9 mouse cellular contexts compared by ENCODE assay signal in the genomic region with DNA sequence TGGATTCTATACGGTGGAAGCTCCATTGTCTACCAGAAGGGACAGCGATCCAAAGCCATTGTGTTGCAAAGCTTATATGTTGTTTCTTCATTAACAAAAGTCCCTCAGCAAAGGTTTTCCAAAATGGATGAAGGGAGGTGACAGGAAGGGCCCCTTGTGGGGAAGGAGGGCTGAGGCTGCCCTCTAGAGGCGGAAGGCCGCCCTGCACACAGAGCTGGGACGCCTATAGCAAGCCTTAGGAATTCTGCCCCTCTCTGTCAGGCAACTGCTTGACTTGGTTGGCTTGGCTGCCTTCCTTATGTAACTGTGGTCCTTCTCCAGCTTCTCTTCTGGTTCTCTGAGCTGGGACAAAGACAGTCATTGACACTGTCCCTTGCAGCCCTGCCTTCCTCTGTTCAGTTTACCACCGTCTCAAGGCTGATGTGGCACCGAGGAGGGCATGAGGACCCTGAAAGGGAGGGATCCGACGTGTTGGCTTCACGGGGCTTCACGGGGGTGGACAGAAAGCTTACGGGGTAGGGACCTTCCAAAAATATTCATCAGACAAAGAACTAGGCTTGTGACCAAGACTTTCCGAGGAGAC.
A peak's percentile ranks its signal among the peaks of the same experiment; 100 is the strongest.
DNase-seq lines count a peak whose midpoint lies in the region; ATAC-seq and TF ChIP-seq lines count a peak whose summit lies in the region.
"Had no signal": no experiment of that assay in that cellular context is flagged by ENCODE, and none has a peak within 500 bp of the region (broad histone marks: within the 10 kb centered on the region; RNA-seq: fewer than 3 reads in every experiment).

No protein-coding gene starts in this region.

- H3K4me3 ChIP-seq in forebrain, postnatal 0 days (ENCODE audit: low read depth, low read length), result no peak overlapping the region
- no peak overlapping the region for H3K4me3 ChIP-seq in intestine, embryonic 16.5 days (ENCODE audit: low read length)
- no peak overlapping the region for H3K4me3 ChIP-seq in limb, embryonic 11.5 days (ENCODE audit: low read depth, low read length)
- no peak overlapping the region for H3K4me3 ChIP-seq in neural tube, embryonic 11.5 days (ENCODE audit: low read depth, low read length)
- H3K4me3 ChIP-seq: liver, embryonic 15.5 days had no signal

- H3K9ac ChIP-seq in forebrain, postnatal 0 days, result no peak overlapping the region
- H3K9ac ChIP-seq in intestine, embryonic 16.5 days (ENCODE audit: low read depth, low read length), result no peak overlapping the region
- no peak overlapping the region for H3K9ac ChIP-seq in limb, embryonic 11.5 days (ENCODE audit: low read length)
- H3K9ac ChIP-seq in neural tube, embryonic 11.5 days (ENCODE audit: low read length), result no peak overlapping the region
- H3K9ac ChIP-seq: liver, embryonic 15.5 days had no signal

- no peak overlapping the region for H3K4me2 ChIP-seq in forebrain, postnatal 0 days (ENCODE audit: low read depth)
- H3K4me2 ChIP-seq in intestine, embryonic 16.5 days (ENCODE audit: low read depth, low read length), result no peak overlapping the region
- no peak overlapping the region for H3K4me2 ChIP-seq in limb, embryonic 11.5 days (ENCODE audit: low read depth, severe bottlenecking)
- no peak overlapping the region for H3K4me2 ChIP-seq in neural tube, embryonic 11.5 days (ENCODE audit: low read depth)
- H3K4me2 ChIP-seq: liver, embryonic 15.5 days had no signal

- WGBS in forebrain, postnatal 0 days, result 50% methylated on average over 13 of the region's 13 CpGs
- 63% methylated on average over 13 of the region's 13 CpGs for WGBS in intestine, embryonic 16.5 days
- 62% methylated on average over 13 of the region's 13 CpGs for WGBS in limb, embryonic 11.5 days
- WGBS in neural tube, embryonic 11.5 days, result 56% methylated on average over 13 of the region's 13 CpGs

- H3K36me3 ChIP-seq in forebrain, postnatal 0 days (ENCODE audit: insufficient read depth), result no peaks in the 10 kb centered on the region
- no peaks in the 10 kb centered on the region for H3K36me3 ChIP-seq in intestine, embryonic 16.5 days (ENCODE audit: control insufficient read depth, insufficient read depth, low read length)
- no peaks in the 10 kb centered on the region for H3K36me3 ChIP-seq in limb, embryonic 11.5 days (ENCODE audit: control insufficient read depth, insufficient read depth, low read length)
- no peaks in the 10 kb centered on the region for H3K36me3 ChIP-seq in neural tube, embryonic 11.5 days (ENCODE audit: control insufficient read depth, insufficient read depth, low read length)
- H3K36me3 ChIP-seq: liver, embryonic 15.5 days had no signal

- peak; percentile 17 for DNase-seq in spleen, adult 12 weeks (ENCODE audit: low spot score)
- DNase-seq in spleen, postnatal 36 days (ENCODE audit: low spot score in 2 of 2), result no peak
- DNase-seq in cerebellum, adult 11 months, result peak; percentile 16
- DNase-seq in forebrain, postnatal 0 days, result peak; percentile 56
- DNase-seq in limb, embryonic 11.5 days (ENCODE audit: low spot score), result peak; percentile 86
- DNase-seq in neural tube, embryonic 11.5 days (ENCODE audit: low spot score), result peak; percentile 81
- peak; percentile 69 for DNase-seq in thymus, postnatal 0 days (ENCODE audit: low spot score)

- 0 out of 2 replicates have a peak, but pooled peaks have one; percentile 28 for ATAC-seq in forebrain, postnatal 0 days
- peak; percentile 66 for ATAC-seq in intestine, embryonic 16.5 days
- ATAC-seq in limb, embryonic 11.5 days (ENCODE audit: insufficient number of reproducible peaks, low FRiP score, low TSS enrichment, low read depth), result no peak
- ATAC-seq in neural tube, embryonic 11.5 days (ENCODE audit: insufficient read depth, low FRiP score, low TSS enrichment), result 0 out of 2 replicates have a peak, but pooled peaks have one; percentile 23

- no peak overlapping the region for H3K27ac ChIP-seq in forebrain, postnatal 0 days (ENCODE audit: low read depth, low read length)
- no peak overlapping the region for H3K27ac ChIP-seq in intestine, embryonic 16.5 days (ENCODE audit: low read length)
- no peak overlapping the region for H3K27ac ChIP-seq in limb, embryonic 11.5 days (replicated peaks; ENCODE audit: low read depth, low read length)
- no peak overlapping the region for H3K27ac ChIP-seq in neural tube, embryonic 11.5 days (ENCODE audit: low read depth, low read length)
- H3K27ac ChIP-seq: liver, embryonic 15.5 days had no signal

- no peaks in the 10 kb centered on the region for H3K4me1 ChIP-seq in forebrain, postnatal 0 days (ENCODE audit: insufficient read depth)
- H3K4me1 ChIP-seq in intestine, embryonic 16.5 days (ENCODE audit: control insufficient read depth, insufficient read depth, low read length), result no peaks in the 10 kb centered on the region
- H3K4me1 ChIP-seq in limb, embryonic 11.5 days (ENCODE audit: control insufficient read depth, insufficient read depth, low read length), result no peaks in the 10 kb centered on the region
- H3K4me1 ChIP-seq in neural tube, embryonic 11.5 days (ENCODE audit: control insufficient read depth, insufficient read depth, low read length), result no peaks in the 10 kb centered on the region
- H3K4me1 ChIP-seq: liver, embryonic 15.5 days had no signal

- H3K9me3 ChIP-seq in forebrain, postnatal 0 days (ENCODE audit: low read length), result no peaks in the 10 kb centered on the region
- H3K9me3 ChIP-seq in intestine, embryonic 16.5 days (ENCODE audit: control insufficient read depth, low read length), result no peaks in the 10 kb centered on the region
- no peaks in the 10 kb centered on the region for H3K9me3 ChIP-seq in limb, embryonic 11.5 days (ENCODE audit: control insufficient read depth, low read length)
- no peaks in the 10 kb centered on the region for H3K9me3 ChIP-seq in neural tube, embryonic 11.5 days (ENCODE audit: control insufficient read depth, low read length)
- H3K9me3 ChIP-seq: liver, embryonic 15.5 days had no signal

- H3K27me3 ChIP-seq in forebrain, postnatal 0 days (ENCODE audit: insufficient read depth, low read length), result no peaks in the 10 kb centered on the region
- no peaks in the 10 kb centered on the region for H3K27me3 ChIP-seq in intestine, embryonic 16.5 days (replicated peaks; ENCODE audit: control insufficient read depth, insufficient read depth, low read length)
- H3K27me3 ChIP-seq in limb, embryonic 11.5 days (ENCODE audit: control insufficient read depth, insufficient read depth, low read length), result no peaks in the 10 kb centered on the region
- H3K27me3 ChIP-seq in neural tube, embryonic 11.5 days (ENCODE audit: control insufficient read depth, insufficient read depth, low read length), result no peaks in the 10 kb centered on the region
- H3K27me3 ChIP-seq: liver, embryonic 15.5 days had no signal

- peak; percentile 82 for TF ChIP-seq CTCF in forebrain, postnatal 0 days (IDR thresholded peaks at IDR 0.05; ENCODE audit: low read depth)

Comparison
In these comparisons a context has a peak if more than half of its experiments do, and no peak if none do; other contexts are left out.
1. DNase-seq: peak in spleen, adult 12 weeks (single experiment), cerebellum, adult 11 months (single experiment), forebrain, postnatal 0 days (single experiment), limb, embryonic 11.5 days (single experiment), neural tube, embryonic 11.5 days (single experiment) and thymus, postnatal 0 days (single experiment); none in spleen, postnatal 36 days (0 of 2).